Mouse (Mus musculus) activated CD4-positive, CD25-positive, alpha-beta regulatory T cell, adult 9 weeks (primary cell): ENCODE data around the gene Dbp. TPM values are rescaled to one million over a fixed set of nuclear protein-coding genes. Genes with fewer than 3 reads are reported as not detected.

ENCODE experiments used
- polyA plus RNA-seq: library from polyadenylated mRNA; unstranded; fragments of 100-300 nt; shearing (Covaris generic); gene quantifications from one replicate; pipeline ENCODE4 v1.2.1, GENCODE M21; 2017

The Dbp gene
- polyA plus RNA-seq: 12.6 TPM

GRCm38 (mm10) chr7:45704730-45705442, at the start of gene Dbp:
TSS of gene Dbp (plus strand) at chr7:45705088.

GRCm38 (mm10) chr7:45666161-45666560, 38.7 kb upstream of the Dbp start, which contains the start of gene Fut2:
TSS of gene Fut2 (minus strand) at chr7:45666394.

GRCm38 (mm10) chr7:45683396-45684050, 21.4 kb upstream of the Dbp start, which contains the start of gene Ntn5:
TSS of gene Ntn5 (plus strand) at chr7:45684022.

GRCm38 (mm10) chr7:45693921-45694591, 10.8 kb upstream of the Dbp start, which contains the start of gene Sec1:
TSS of gene Sec1 (minus strand) at chr7:45694402.

GRCm38 (mm10) chr7:45699523-45700141, 5.3 kb upstream of the Dbp start, which contains the start of gene Car11:
TSS of gene Car11 (plus strand) at chr7:45699843.

GRCm38 (mm10) chr7:45715090-45715708, 10.3 kb downstream of the Dbp start, which contains the start of gene Rpl18:
TSS of gene Rpl18 (plus strand) at chr7:45715457.

GRCm38 (mm10) chr7:45717918-45718297, 13.0 kb downstream of the Dbp start, which contains the start of gene Sphk2:
TSS of gene Sphk2 (minus strand) at chr7:45718002.

GRCm38 (mm10) chr7:45720413-45721233, 15.7 kb downstream of the Dbp start, which contains the start of gene Fam83e:
TSS of gene Fam83e (plus strand) at chr7:45721212.

GRCm38 (mm10) chr7:45725713-45726112, 20.8 kb downstream of the Dbp start, which contains the start of gene Spaca4:
TSS of gene Spaca4 (minus strand) at chr7:45725813.

Other genes with a start within 250 kb of the Dbp start
- 2,196 TPM for gene Ftl1, start 245.2 kb upstream of the Dbp start, polyA plus RNA-seq
- gene Bax, start 238.2 kb upstream of the Dbp start, polyA plus RNA-seq: 249 TPM
- 1.7 TPM for gene Tulp2, start 223.2 kb upstream of the Dbp start, polyA plus RNA-seq
- gene Gm45808, start 218.3 kb upstream of the Dbp start, polyA plus RNA-seq: 0.88 TPM
- gene Dhdh, start 216.3 kb upstream of the Dbp start, polyA plus RNA-seq: 1.0 TPM
- 289 TPM for gene Nucb1, start 194.7 kb upstream of the Dbp start, polyA plus RNA-seq
- gene Ppp1r15a, start 178.8 kb upstream of the Dbp start, polyA plus RNA-seq: 59.4 TPM
- 0.40 TPM for gene Plekha4, start 178.8 kb upstream of the Dbp start, polyA plus RNA-seq
- gene Hsd17b14, start 150.2 kb upstream of the Dbp start, polyA plus RNA-seq: 1.9 TPM
- 64.7 TPM for gene Bcat2, start 134.9 kb upstream of the Dbp start, polyA plus RNA-seq
- gene Fgf21, start 89.6 kb upstream of the Dbp start, polyA plus RNA-seq: not detected
- gene Fut1, start 87.8 kb upstream of the Dbp start, polyA plus RNA-seq: not detected
- 0.11 TPM for gene Izumo1, start 83.3 kb upstream of the Dbp start, polyA plus RNA-seq
- gene Rasip1, start 77.6 kb upstream of the Dbp start, polyA plus RNA-seq: 1.2 TPM
- gene Mamstr, start 65.1 kb upstream of the Dbp start, polyA plus RNA-seq: 0.72 TPM
- 0.17 TPM for gene Fut2, start 38.7 kb upstream of the Dbp start, polyA plus RNA-seq
- gene Ntn5, start 21.1 kb upstream of the Dbp start, polyA plus RNA-seq: not detected
- 0.33 TPM for gene Sec1, start 10.7 kb upstream of the Dbp start, polyA plus RNA-seq
- gene Car11, start 5.2 kb upstream of the Dbp start, polyA plus RNA-seq: 8.1 TPM
- 1,812 TPM for gene Rpl18, start 10.4 kb downstream of the Dbp start, polyA plus RNA-seq
- gene Sphk2, start 12.9 kb downstream of the Dbp start, polyA plus RNA-seq: 37.7 TPM
- not detected for gene Fam83e, start 16.1 kb downstream of the Dbp start, polyA plus RNA-seq
- not detected for gene Spaca4, start 20.7 kb downstream of the Dbp start, polyA plus RNA-seq
- not detected for gene Lmtk3, start 78.7 kb downstream of the Dbp start, polyA plus RNA-seq
- gene Sult2b1, start 79.6 kb downstream of the Dbp start, polyA plus RNA-seq: 1.6 TPM
- gene Cyth2, start 109.5 kb downstream of the Dbp start, polyA plus RNA-seq: 28.9 TPM
- not detected for gene Kcnj14, start 119.7 kb downstream of the Dbp start, polyA plus RNA-seq
- gene Grwd1, start 125.9 kb downstream of the Dbp start, polyA plus RNA-seq: 42.0 TPM
- gene Kdelr1, start 167.7 kb downstream of the Dbp start, polyA plus RNA-seq: 119 TPM
- not detected for gene Grin2d, start 173.3 kb downstream of the Dbp start, polyA plus RNA-seq
- 0.39 TPM for gene Syngr4, start 191.6 kb downstream of the Dbp start, polyA plus RNA-seq
- 7.9 TPM for gene Tmem143, start 191.9 kb downstream of the Dbp start, polyA plus RNA-seq
- 689 TPM for gene Emp3, start 216.3 kb downstream of the Dbp start, polyA plus RNA-seq
- gene Ccdc114, start 219.0 kb downstream of the Dbp start, polyA plus RNA-seq: 2.2 TPM